Mouse (Mus musculus): ENCODE data around the gene Cd52. TPM values are rescaled to one million over a fixed set of nuclear protein-coding genes. Genes with fewer than 3 reads are reported as not detected.
A peak's percentile ranks its signal among the peaks of the same experiment; 100 is the strongest.

Cd52 gene
- total RNA-seq, 1 experiment from 2014 or later = 342 TPM

GRCm38 (mm10) chr4:134035953-134036352 lies 58.9 kb downstream of the Cd52 start:
- peak; percentile 75 to 86 for ATAC-seq (replicated peaks in 1 of 2; ENCODE audit: insufficient read depth in 1 of 2, low FRiP score in 2 of 2, low TSS enrichment in 1 of 2, low read depth in 1 of 2, poor library complexity in 2 of 2, severe bottlenecking in 2 of 2)

Other genes starting within 250 kb of the Cd52 start
- gene Rps6ka1, start 207.3 kb downstream of the Cd52 start, total RNA-seq (2017) = 65.1 and 82.5 TPM in 2 replicates
- 631 and 724 TPM in 2 replicates for gene Hmgn2, start 126.4 kb downstream of the Cd52 start, total RNA-seq (2017)
- gene Dhdds, start 94.2 kb downstream of the Cd52 start, total RNA-seq (2017) = 19.2 and 25.5 TPM in 2 replicates
- 4.2 and 4.8 TPM in 2 replicates for gene Lin28a, start 76.2 kb downstream of the Cd52 start, total RNA-seq (2017)
- 1.4 TPM in 1 of 2 replicates, not detected in the other for gene Zfp683, start 41.2 kb downstream of the Cd52 start, total RNA-seq (2017)
- 0.79 and 2.4 TPM in 2 replicates for gene Crybg2, start 34.3 kb downstream of the Cd52 start, total RNA-seq (2017)
- gene Ubxn11, start 7.5 kb upstream of the Cd52 start, total RNA-seq (2017) = 4.2 and 6.3 TPM in 2 replicates
- gene Sh3bgrl3, start 33.7 kb upstream of the Cd52 start, total RNA-seq (2017) = 118 and 287 TPM in 2 replicates
- 42.6 and 46.0 TPM in 2 replicates for gene Cep85, start 92.0 kb upstream of the Cd52 start, total RNA-seq (2017)
- gene Gm7534, start 107.9 kb upstream of the Cd52 start, total RNA-seq (2017) = not detected in 2 replicates
- gene Catsper4, start 132.3 kb upstream of the Cd52 start, total RNA-seq (2017) = not detected in 2 replicates
- gene Cnksr1, start 143.3 kb upstream of the Cd52 start, total RNA-seq (2017) = not detected in 2 replicates
- not detected in 2 replicates for gene E130218I03Rik, start 148.6 kb upstream of the Cd52 start, total RNA-seq (2017)
- gene Zfp593, start 150.5 kb upstream of the Cd52 start, total RNA-seq (2017) = 10.7 and 14.4 TPM in 2 replicates
- not detected in 2 replicates for gene Gm30191, start 151.9 kb upstream of the Cd52 start, total RNA-seq (2017)
- 1.1 and 2.1 TPM in 2 replicates for gene Grrp1, start 159.0 kb upstream of the Cd52 start, total RNA-seq (2017)
- 32.7 and 36.2 TPM in 2 replicates for gene Pdik1l, start 192.8 kb upstream of the Cd52 start, total RNA-seq (2017)
- not detected in 2 replicates for gene Trim63, start 220.0 kb upstream of the Cd52 start, total RNA-seq (2017)
- not detected in 2 replicates for gene Slc30a2, start 248.1 kb upstream of the Cd52 start, total RNA-seq (2017)

All from hematopoietic stem cell, adult 5-6 weeks (primary cell).